ENCODE assay signal across 7 mouse cellular contexts in the genomic region with DNA sequence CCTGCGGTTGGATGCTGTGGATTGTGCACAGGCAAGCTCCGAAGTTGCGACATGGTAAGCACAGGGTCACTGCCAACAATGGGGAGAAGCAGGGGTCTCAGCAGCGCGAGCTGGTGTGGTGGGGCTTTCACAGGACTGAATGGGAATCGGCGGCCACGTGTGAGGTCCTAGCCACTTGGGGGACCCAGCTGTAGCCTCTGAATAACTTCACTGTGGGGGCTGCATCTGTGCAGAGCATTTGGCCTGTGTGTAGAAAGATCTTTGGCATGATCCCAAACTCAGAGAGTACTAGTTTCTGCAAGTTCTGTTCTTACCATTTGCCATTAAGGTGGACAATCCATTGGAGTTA. TPM values are rescaled to one million over a fixed set of nuclear protein-coding genes. Genes with fewer than 3 reads are reported as not detected.
DNase-seq lines count a peak whose midpoint lies in the region; ATAC-seq and TF ChIP-seq lines count a peak whose summit lies in the region.
"Not testable (repeated sequence)": the region's sequence is repeated elsewhere in the genome, so short reads cannot be mapped to it uniquely, and the experiment has no call there.

No protein-coding gene starts in this region.

- not testable (repeated sequence) for H3K27me3 ChIP-seq in erythroblast, embryonic 14.5 days (ENCODE audit: control insufficient read depth); heart, embryonic 11.5 days (ENCODE audit: control insufficient read depth, insufficient read depth, low read length); hindbrain, postnatal 0 days (ENCODE audit: insufficient read depth, low read length); limb, embryonic 12.5 days; lung, embryonic 15.5 days; neural tube, embryonic 11.5 days (ENCODE audit: control insufficient read depth, insufficient read depth, low read length)

- not testable (repeated sequence) for H3K9me3 ChIP-seq in erythroblast, embryonic 14.5 days (ENCODE audit: control insufficient read depth, low read length); heart, embryonic 11.5 days (replicated peaks; ENCODE audit: control insufficient read depth, low read length); hindbrain, postnatal 0 days (ENCODE audit: low read length); limb, embryonic 12.5 days; lung, embryonic 15.5 days; neural tube, embryonic 11.5 days (ENCODE audit: control insufficient read depth, low read length)

- not testable (repeated sequence) for TF ChIP-seq CTCF in hindbrain, postnatal 0 days (IDR thresholded peaks at IDR 0.05; ENCODE audit: low read depth)

- DNase-seq in hindbrain, postnatal 0 days (ENCODE audit: low spot score); neural tube, embryonic 11.5 days (ENCODE audit: low spot score): not testable (repeated sequence)

- peak; percentile 11 for ATAC-seq in activated CD4-positive, CD25-positive, alpha-beta regulatory T cell, adult 4 months
- peak; percentile 56 for ATAC-seq in heart, embryonic 11.5 days (replicated peaks; ENCODE audit: insufficient number of reproducible peaks, low FRiP score, low TSS enrichment)
- peak; percentile 87 for ATAC-seq in hindbrain, postnatal 0 days
- ATAC-seq in limb, embryonic 12.5 days (ENCODE audit: insufficient number of reproducible peaks, insufficient read depth, low FRiP score, low TSS enrichment, low read depth): peak; percentile 73; the same call in 1 of the 2 replicates
- peak; percentile 48; the same call in 1 of the 2 replicates for ATAC-seq in lung, embryonic 15.5 days (ENCODE audit: borderline replicate concordance, extremely low read depth, low FRiP score, low TSS enrichment)
- ATAC-seq in neural tube, embryonic 11.5 days (ENCODE audit: insufficient read depth, low FRiP score, low TSS enrichment): peak; percentile 73

- H3K27ac ChIP-seq in heart, embryonic 11.5 days (ENCODE audit: low read depth, low read length): peak overlapping the region; percentile 83
- H3K27ac ChIP-seq in hindbrain, postnatal 0 days: peak overlapping the region; percentile 64; the same call in 1 of the 2 replicates
- peak overlapping the region; percentile 29; the same call in 1 of the 2 replicates for H3K27ac ChIP-seq in limb, embryonic 12.5 days
- peak overlapping the region; percentile 87 for H3K27ac ChIP-seq in lung, embryonic 15.5 days
- not testable (repeated sequence) for H3K27ac ChIP-seq in neural tube, embryonic 11.5 days (ENCODE audit: low read depth, low read length)

- peaks cover 11% of the 10 kb centered on the region for H3K36me3 ChIP-seq in erythroblast, embryonic 14.5 days (ENCODE audit: control insufficient read depth)
- H3K36me3 ChIP-seq in heart, embryonic 11.5 days (ENCODE audit: control insufficient read depth, insufficient read depth, low read length); hindbrain, postnatal 0 days (ENCODE audit: insufficient read depth, low read length); limb, embryonic 12.5 days; lung, embryonic 15.5 days; neural tube, embryonic 11.5 days (ENCODE audit: control insufficient read depth, insufficient read depth, low read length): not testable (repeated sequence)

- H3K4me1 ChIP-seq in erythroblast, embryonic 14.5 days (ENCODE audit: control insufficient read depth): peaks cover 29% of the 10 kb centered on the region
- peaks cover 10% of the 10 kb centered on the region for H3K4me1 ChIP-seq in heart, embryonic 11.5 days (ENCODE audit: control insufficient read depth, insufficient read depth, low read length)
- not testable (repeated sequence) for H3K4me1 ChIP-seq in hindbrain, postnatal 0 days (ENCODE audit: insufficient read depth, low read length); limb, embryonic 12.5 days (replicated peaks); neural tube, embryonic 11.5 days (ENCODE audit: control insufficient read depth, insufficient read depth, low read length)
- H3K4me1 ChIP-seq in lung, embryonic 15.5 days: peaks cover 11% of the 10 kb centered on the region

- H3K9ac ChIP-seq in heart, embryonic 11.5 days (ENCODE audit: low read depth, low read length): peak overlapping the region; percentile 72
- peak overlapping the region; percentile 41; the same call in 1 of the 2 replicates for H3K9ac ChIP-seq in hindbrain, postnatal 0 days (replicated peaks; ENCODE audit: low read length)
- H3K9ac ChIP-seq in limb, embryonic 12.5 days (replicated peaks): peak overlapping the region; percentile 55; the same call in 1 of the 2 replicates
- H3K9ac ChIP-seq in lung, embryonic 15.5 days: peak overlapping the region; percentile 27; the same call in 1 of the 2 replicates
- H3K9ac ChIP-seq in neural tube, embryonic 11.5 days (ENCODE audit: low read length): peak overlapping the region; percentile 53

- WGBS in heart, embryonic 11.5 days (ENCODE audit: insufficient replicate concordance): 3% methylated on average over 8 of the region's 8 CpGs
- WGBS in hindbrain, postnatal 0 days: under 1% methylated on average over 8 of the region's 8 CpGs
- WGBS in limb, embryonic 12.5 days: 2% methylated on average over 8 of the region's 8 CpGs
- under 1% methylated on average over 8 of the region's 8 CpGs for WGBS in lung, embryonic 15.5 days
- WGBS in neural tube, embryonic 11.5 days: 0% methylated on average over 8 of the region's 8 CpGs

- H3K4me3 ChIP-seq in erythroblast, embryonic 14.5 days (replicated peaks): peak overlapping the region; percentile 65
- H3K4me3 ChIP-seq in heart, embryonic 11.5 days (ENCODE audit: low read depth, low read length): peak overlapping the region; percentile 60
- H3K4me3 ChIP-seq in hindbrain, postnatal 0 days (ENCODE audit: low read length): peak overlapping the region; percentile 54
- peak overlapping the region; percentile 61 for H3K4me3 ChIP-seq in limb, embryonic 12.5 days (replicated peaks)
- H3K4me3 ChIP-seq in lung, embryonic 15.5 days: peak overlapping the region; percentile 52
- peak overlapping the region; percentile 56 for H3K4me3 ChIP-seq in neural tube, embryonic 11.5 days (ENCODE audit: low read depth, low read length)

- peak overlapping the region; percentile 69 for H3K4me2 ChIP-seq in heart, embryonic 11.5 days
- peak overlapping the region; percentile 85 for H3K4me2 ChIP-seq in hindbrain, postnatal 0 days (ENCODE audit: low read depth, low read length)
- H3K4me2 ChIP-seq in limb, embryonic 12.5 days: peak overlapping the region; percentile 61
- peak overlapping the region; percentile 72 for H3K4me2 ChIP-seq in lung, embryonic 15.5 days
- peak overlapping the region; percentile 63 for H3K4me2 ChIP-seq in neural tube, embryonic 11.5 days (ENCODE audit: low read depth)

RNA-seq across cellular contexts. Expression of gene B230307C23Rik, which starts 0.2 kb away (rescaled TPM):
- polyA plus RNA-seq in activated CD4-positive, CD25-positive, alpha-beta regulatory T cell, adult 4 months (2017; shearing (Covaris generic)): 10 to 100 TPM; 42.4 to 59.0 TPM
- polyA plus RNA-seq in erythroblast, embryonic 14.5 days (2012): 0.04 TPM in 1 of 2 replicates, not detected in the other
- polyA plus RNA-seq in heart, embryonic 11.5 days (2014; fragmentation: Nextera tagmentation; extraction: Ambion mirVana): 14.8 and 24.6 TPM in 2 replicates
- 5.5 and 12.1 TPM in 2 replicates for total RNA-seq in hindbrain, postnatal 0 days (2014; rRNA removed)
- 15.7 and 21.6 TPM in 2 replicates for polyA plus RNA-seq in hindbrain, postnatal 0 days (2015; fragmentation: Nextera tagmentation; extraction: Ambion mirVana)
- polyA plus RNA-seq in limb, embryonic 12.5 days (2016; fragmentation: Nextera tagmentation; extraction: Ambion mirVana): 19.8 and 21.8 TPM in 2 replicates
- polyA plus RNA-seq in lung, embryonic 15.5 days (2015; fragmentation: Nextera tagmentation; extraction: Ambion mirVana): 20.1 and 20.4 TPM in 2 replicates
- polyA plus RNA-seq in neural tube, embryonic 11.5 days (2014; fragmentation: Nextera tagmentation; extraction: Ambion mirVana): 17.5 and 24.2 TPM in 2 replicates

RNA-seq across cellular contexts. Expression of gene Zbtb21, which starts 34.9 kb away (rescaled TPM):
- 1 to 10 TPM; 7.4 to 7.7 TPM for polyA plus RNA-seq in activated CD4-positive, CD25-positive, alpha-beta regulatory T cell, adult 4 months (2017; shearing (Covaris generic))
- polyA plus RNA-seq in erythroblast, embryonic 14.5 days (2012): 1.3 and 1.5 TPM in 2 replicates
- 10.4 and 11.2 TPM in 2 replicates for polyA plus RNA-seq in heart, embryonic 11.5 days (2014; fragmentation: Nextera tagmentation; extraction: Ambion mirVana)
- 28.7 and 42.6 TPM in 2 replicates for total RNA-seq in hindbrain, postnatal 0 days (2014; rRNA removed)
- polyA plus RNA-seq in hindbrain, postnatal 0 days (2015; fragmentation: Nextera tagmentation; extraction: Ambion mirVana): 8.7 TPM in 2 replicates
- polyA plus RNA-seq in limb, embryonic 12.5 days (2016; fragmentation: Nextera tagmentation; extraction: Ambion mirVana): 14.0 and 15.2 TPM in 2 replicates
- polyA plus RNA-seq in lung, embryonic 15.5 days (2015; fragmentation: Nextera tagmentation; extraction: Ambion mirVana): 11.0 and 11.2 TPM in 2 replicates
- polyA plus RNA-seq in neural tube, embryonic 11.5 days (2014; fragmentation: Nextera tagmentation; extraction: Ambion mirVana): 14.2 and 15.7 TPM in 2 replicates

RNA-seq across cellular contexts. Expression of gene C2cd2, which starts 35.0 kb away (rescaled TPM):
- polyA plus RNA-seq in activated CD4-positive, CD25-positive, alpha-beta regulatory T cell, adult 4 months (2017; shearing (Covaris generic)): 1 to 10 TPM; 6.3 to 7.9 TPM
- 0.62 and 0.78 TPM in 2 replicates for polyA plus RNA-seq in erythroblast, embryonic 14.5 days (2012)
- 14.6 and 16.2 TPM in 2 replicates for polyA plus RNA-seq in heart, embryonic 11.5 days (2014; fragmentation: Nextera tagmentation; extraction: Ambion mirVana)
- total RNA-seq in hindbrain, postnatal 0 days (2014; rRNA removed): 20.7 and 47.7 TPM in 2 replicates
- 13.5 and 16.8 TPM in 2 replicates for polyA plus RNA-seq in hindbrain, postnatal 0 days (2015; fragmentation: Nextera tagmentation; extraction: Ambion mirVana)
- polyA plus RNA-seq in limb, embryonic 12.5 days (2016; fragmentation: Nextera tagmentation; extraction: Ambion mirVana): 15.0 and 18.9 TPM in 2 replicates
- 25.1 and 25.3 TPM in 2 replicates for polyA plus RNA-seq in lung, embryonic 15.5 days (2015; fragmentation: Nextera tagmentation; extraction: Ambion mirVana)
- 18.9 and 19.2 TPM in 2 replicates for polyA plus RNA-seq in neural tube, embryonic 11.5 days (2014; fragmentation: Nextera tagmentation; extraction: Ambion mirVana)

Comparison
In these comparisons a context has a peak if more than half of its experiments do, and no peak if none do; other contexts are left out.
1. ATAC-seq: peak in every context shown above with its lines; median percentile 87 in hindbrain, postnatal 0 days; 73 in limb, embryonic 12.5 days; 73 in neural tube, embryonic 11.5 days; 56 in heart, embryonic 11.5 days; 48 in lung, embryonic 15.5 days; 11 in activated CD4-positive, CD25-positive, alpha-beta regulatory T cell, adult 4 months.
2. RNA of gene B230307C23Rik, which starts 0.2 kb away (polyA plus RNA-seq): 42.4 to 59.0 TPM in activated CD4-positive, CD25-positive, alpha-beta regulatory T cell, adult 4 months, 17.5 to 24.2 TPM in neural tube, embryonic 11.5 days, 19.8 to 21.8 TPM in limb, embryonic 12.5 days, 15.7 to 21.6 TPM in hindbrain, postnatal 0 days, 20.1 to 20.4 TPM in lung, embryonic 15.5 days and 14.8 to 24.6 TPM in heart, embryonic 11.5 days; 0.04 TPM in erythroblast, embryonic 14.5 days; every median in the first group is over 10 times any median in the second.
3. Peak in every context shown above with its lines, with median percentiles within 50 percentile points of each other: H3K4me3 ChIP-seq, H3K4me2 ChIP-seq and H3K9ac ChIP-seq.